Mouse (Mus musculus): ENCODE data around the gene Ttn. TPM values are rescaled to one million over a fixed set of nuclear protein-coding genes. Genes with fewer than 3 reads are reported as not detected.
A peak's percentile ranks its signal among the peaks of the same experiment; 100 is the strongest.

Ttn gene
- total and polyA plus RNA-seq, 2 experiments from 2014 or later: 0.22 to 0.81 TPM

DNA sequence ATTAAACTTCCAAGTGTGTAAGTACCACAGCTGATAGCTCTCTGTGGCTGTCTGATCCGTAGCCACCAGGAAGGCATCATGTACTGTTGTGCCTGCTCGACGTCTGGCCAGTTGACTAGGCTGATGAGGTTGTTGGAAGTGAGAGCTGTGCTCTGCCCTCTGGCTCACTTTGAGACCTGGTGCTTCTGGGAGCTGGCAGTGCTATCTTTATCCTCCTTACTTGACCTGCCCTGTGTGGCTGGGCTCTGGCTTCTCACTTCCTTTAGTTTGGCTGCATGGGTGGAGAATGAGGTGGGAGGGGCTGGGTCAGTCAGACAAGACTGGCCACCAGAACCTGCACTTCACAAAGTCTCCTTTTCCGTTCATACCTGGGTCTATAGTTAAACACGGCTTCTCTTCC is 16.0 kb upstream of the Ttn start:
- 80% methylated on average over 5 of the region's 5 CpGs for WGBS
- DNase-seq (no peak), ATAC-seq (no peak)
- Histone ChIP-seq H3K4me1 (ENCODE audit: insufficient read depth) (no peaks in the 10 kb centered on the region), H3K4me3 (ENCODE audit: low read depth, low read length) (no peak overlapping the region), H3K9ac (no peak overlapping the region), H3K27me3 (ENCODE audit: insufficient read depth, low read length) (no peaks in the 10 kb centered on the region), H3K4me2 (ENCODE audit: low read depth) (no peak overlapping the region), H3K27ac (ENCODE audit: low read depth, low read length) (no peak overlapping the region), H3K36me3 (ENCODE audit: insufficient read depth) (no peaks in the 10 kb centered on the region), H3K9me3 (ENCODE audit: low read length) (no peaks in the 10 kb centered on the region)
- TF ChIP-seq CTCF (IDR thresholded peaks at IDR 0.05; ENCODE audit: low read depth): no peak

DNA sequence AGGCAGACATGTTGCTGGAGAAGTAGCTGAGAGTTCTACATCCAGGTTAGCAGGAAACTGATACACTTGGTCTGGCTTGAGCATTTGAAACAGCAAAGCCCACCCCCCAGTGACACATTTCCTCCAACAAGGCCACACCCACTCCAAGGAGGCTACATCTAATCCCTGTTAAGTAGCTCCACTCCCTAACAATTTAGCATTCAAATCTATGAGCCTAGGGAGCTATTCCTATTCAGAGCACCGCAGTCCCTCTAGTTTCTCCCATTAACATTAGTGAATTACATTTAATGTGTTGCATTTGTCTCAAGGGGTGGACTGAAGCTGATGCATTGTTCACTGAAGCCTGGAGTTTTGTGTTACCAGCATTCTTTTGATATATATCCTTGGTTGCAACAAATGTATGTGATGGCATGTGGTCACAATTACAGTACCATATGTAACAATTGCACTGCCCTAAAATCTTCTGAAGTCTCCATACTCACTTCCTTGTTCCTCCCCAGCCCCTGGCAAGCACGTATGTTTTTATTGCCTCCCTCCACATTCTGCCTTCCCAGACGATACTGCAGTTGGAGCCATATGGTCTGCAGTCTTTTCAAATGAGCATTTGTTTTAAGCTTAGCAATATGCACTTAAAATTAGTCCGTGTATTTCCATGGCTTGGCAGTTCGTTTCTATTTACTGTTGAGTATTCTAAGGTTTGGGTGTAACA is 10.3 kb upstream of the Ttn start:
- Histone ChIP-seq H3K9me3 (ENCODE audit: low read length) (no peaks in the 10 kb centered on the region), H3K4me2 (ENCODE audit: low read depth) (no peak overlapping the region), H3K36me3 (ENCODE audit: insufficient read depth) (no peaks in the 10 kb centered on the region), H3K27me3 (ENCODE audit: insufficient read depth, low read length) (no peaks in the 10 kb centered on the region), H3K4me1 (ENCODE audit: insufficient read depth) (no peaks in the 10 kb centered on the region), H3K9ac (no peak overlapping the region), H3K27ac (ENCODE audit: low read depth, low read length) (no peak overlapping the region), H3K4me3 (ENCODE audit: low read depth, low read length) (no peak overlapping the region)
- DNase-seq: peak; percentile 85
- ATAC-seq: peak; percentile 94
- TF ChIP-seq CTCF (IDR thresholded peaks at IDR 0.05; ENCODE audit: low read depth): no peak
- WGBS: 49% methylated on average over 5 of the region's 5 CpGs

DNA sequence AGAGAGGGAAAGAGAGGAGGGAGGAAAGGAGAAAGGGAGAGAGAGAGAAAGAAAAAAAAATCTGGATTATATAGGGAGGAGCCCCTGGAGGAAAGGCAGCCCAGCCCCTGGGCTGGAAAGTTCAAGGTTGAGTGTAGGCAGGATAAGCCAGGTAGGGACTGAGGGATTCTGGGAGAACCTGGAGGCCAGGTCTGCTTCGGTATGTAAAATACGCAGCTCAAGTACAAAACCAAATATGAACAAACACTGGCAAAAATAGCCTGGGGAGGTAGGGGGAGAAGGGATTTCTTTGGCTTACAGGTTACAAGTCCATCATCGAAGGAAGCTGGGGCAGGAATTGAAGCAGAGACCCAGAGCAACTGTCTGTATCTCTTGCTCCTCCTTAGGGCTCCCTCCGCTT is 5.0 kb upstream of the Ttn start:
- Histone ChIP-seq H3K9me3 (ENCODE audit: low read length) (no peaks in the 10 kb centered on the region), H3K4me2 (ENCODE audit: low read depth) (no peak overlapping the region), H3K4me1 (ENCODE audit: insufficient read depth) (no peaks in the 10 kb centered on the region), H3K27ac (ENCODE audit: low read depth, low read length) (no peak overlapping the region), H3K36me3 (ENCODE audit: insufficient read depth) (no peaks in the 10 kb centered on the region), H3K4me3 (ENCODE audit: low read depth, low read length) (no peak overlapping the region), H3K27me3 (ENCODE audit: insufficient read depth, low read length) (no peaks in the 10 kb centered on the region), H3K9ac (no peak overlapping the region)
- WGBS: 95% methylated on average over 4 of the region's 4 CpGs
- no peak for TF ChIP-seq CTCF (IDR thresholded peaks at IDR 0.05; ENCODE audit: low read depth)
- ATAC-seq (no peak), DNase-seq (no peak)

DNA sequence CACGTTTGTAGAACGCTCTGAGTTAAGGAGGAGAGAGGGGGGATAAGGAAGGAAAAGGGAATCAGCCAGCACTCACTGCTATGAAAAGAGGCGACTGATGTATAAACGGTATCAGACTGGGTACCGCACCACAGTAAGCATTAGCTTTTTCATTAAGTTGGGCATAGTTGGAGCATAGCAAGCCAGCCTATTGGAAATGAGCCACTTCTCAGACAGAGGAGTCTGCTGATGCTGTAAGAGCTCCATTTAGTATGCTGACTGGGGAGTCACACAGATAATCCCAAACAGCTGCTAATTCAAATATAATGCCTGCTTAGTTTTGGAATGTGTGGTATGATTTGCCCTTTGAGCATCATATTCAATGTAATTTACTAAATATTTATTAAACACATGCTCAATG is 2.0 kb upstream of the Ttn start:
- no peak for TF ChIP-seq CTCF (IDR thresholded peaks at IDR 0.05; ENCODE audit: low read depth)
- no peaks in the 10 kb centered on the region for H3K36me3 ChIP-seq (ENCODE audit: insufficient read depth)
- no peak for DNase-seq
- H3K9me3 ChIP-seq (ENCODE audit: low read length): no peaks in the 10 kb centered on the region
- H3K27ac ChIP-seq (ENCODE audit: low read depth, low read length): no peak overlapping the region
- H3K27me3 ChIP-seq (ENCODE audit: insufficient read depth, low read length): no peaks in the 10 kb centered on the region
- 72% methylated on average over 5 of the region's 5 CpGs for WGBS
- ATAC-seq: no peak
- no peak overlapping the region for H3K9ac ChIP-seq
- no peak overlapping the region for H3K4me3 ChIP-seq (ENCODE audit: low read depth, low read length)
- H3K4me1 ChIP-seq (ENCODE audit: insufficient read depth): no peaks in the 10 kb centered on the region
- no peak overlapping the region for H3K4me2 ChIP-seq (ENCODE audit: low read depth)

DNA sequence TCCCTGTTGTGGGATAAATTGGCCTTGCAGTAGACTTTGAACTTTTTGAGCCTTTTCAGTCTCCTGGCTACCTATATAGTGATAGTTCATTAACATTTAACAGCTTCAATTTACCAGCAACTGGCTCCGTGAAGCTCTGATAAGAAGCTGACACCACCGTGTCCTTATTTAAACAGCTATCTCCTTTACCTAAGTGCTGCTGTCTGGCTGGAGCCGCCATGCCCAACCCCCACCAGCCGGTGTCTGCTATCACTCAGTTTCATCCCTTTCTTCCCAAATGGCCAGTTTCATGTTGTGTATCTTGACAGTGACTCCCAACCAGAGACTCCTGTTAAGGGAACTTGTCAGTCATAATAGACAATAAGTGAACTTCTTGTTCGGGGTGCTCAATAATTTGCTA is 1.3 kb upstream of the Ttn start:
- no peak overlapping the region for H3K4me3 ChIP-seq (ENCODE audit: low read depth, low read length)
- no peak for TF ChIP-seq CTCF (IDR thresholded peaks at IDR 0.05; ENCODE audit: low read depth)
- H3K27me3 ChIP-seq (ENCODE audit: insufficient read depth, low read length): no peaks in the 10 kb centered on the region
- no peaks in the 10 kb centered on the region for H3K9me3 ChIP-seq (ENCODE audit: low read length)
- ATAC-seq (no peak), DNase-seq (no peak)
- no peaks in the 10 kb centered on the region for H3K36me3 ChIP-seq (ENCODE audit: insufficient read depth)
- WGBS: 71% methylated on average over 5 of the region's 5 CpGs
- no peak overlapping the region for H3K9ac ChIP-seq
- H3K27ac ChIP-seq (ENCODE audit: low read depth, low read length): no peak overlapping the region
- no peak overlapping the region for H3K4me2 ChIP-seq (ENCODE audit: low read depth)
- H3K4me1 ChIP-seq (ENCODE audit: insufficient read depth): no peaks in the 10 kb centered on the region

DNA sequence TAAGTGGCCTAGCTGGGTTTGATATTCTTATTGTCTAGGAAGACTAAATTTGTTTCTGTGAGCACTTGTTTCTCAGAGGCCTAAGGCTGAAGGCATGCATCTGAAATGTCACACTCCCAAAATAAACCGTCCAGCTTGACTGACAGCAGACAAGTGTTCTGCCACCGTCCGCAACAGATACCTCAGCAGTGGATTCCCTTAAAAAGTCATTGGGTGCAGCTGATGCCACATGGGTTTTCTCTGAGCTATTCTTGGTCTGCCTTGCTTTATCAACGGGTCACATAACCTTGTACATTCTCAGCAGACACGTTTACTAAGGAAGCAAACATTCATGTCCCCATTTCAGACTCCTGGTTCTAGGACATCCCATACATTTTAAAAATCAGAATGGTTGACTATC is 630 bp downstream of the Ttn start:
- H3K9me3 ChIP-seq (ENCODE audit: low read length): no peaks in the 10 kb centered on the region
- DNase-seq (no peak), ATAC-seq (no peak)
- no peak overlapping the region for H3K9ac ChIP-seq
- H3K36me3 ChIP-seq (ENCODE audit: insufficient read depth): no peaks in the 10 kb centered on the region
- no peak overlapping the region for H3K4me3 ChIP-seq (ENCODE audit: low read depth, low read length)
- TF ChIP-seq CTCF (IDR thresholded peaks at IDR 0.05; ENCODE audit: low read depth): no peak
- H3K4me2 ChIP-seq (ENCODE audit: low read depth): no peak overlapping the region
- H3K4me1 ChIP-seq (ENCODE audit: insufficient read depth): no peaks in the 10 kb centered on the region
- WGBS: 78% methylated on average over 5 of the region's 5 CpGs
- H3K27me3 ChIP-seq (ENCODE audit: insufficient read depth, low read length): no peaks in the 10 kb centered on the region
- H3K27ac ChIP-seq (ENCODE audit: low read depth, low read length): no peak overlapping the region

DNA sequence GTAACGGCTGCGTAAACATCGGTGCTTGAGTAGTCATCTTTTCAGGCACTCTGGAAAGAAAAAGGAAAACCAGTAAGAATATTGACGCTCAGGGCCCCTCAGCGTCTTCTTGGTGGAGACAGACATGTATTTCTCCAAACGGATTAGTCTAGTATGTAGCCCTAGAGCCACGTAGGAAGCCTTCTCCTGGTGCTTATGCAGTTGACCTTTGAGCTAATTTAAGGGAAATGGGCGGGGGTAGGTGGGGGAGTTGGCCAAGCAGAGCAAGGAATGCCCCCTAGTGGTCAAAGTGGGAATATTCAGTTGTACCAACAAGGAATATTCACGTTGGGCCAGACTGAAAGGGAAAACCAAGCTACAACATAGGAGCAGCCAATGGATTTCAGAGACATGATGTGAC is 2.2 kb downstream of the Ttn start:
- no peak overlapping the region for H3K27ac ChIP-seq (ENCODE audit: low read depth, low read length)
- H3K4me2 ChIP-seq (ENCODE audit: low read depth): no peak overlapping the region
- H3K9me3 ChIP-seq (ENCODE audit: low read length): no peaks in the 10 kb centered on the region
- H3K9ac ChIP-seq: no peak overlapping the region
- 56% methylated on average over 9 of the region's 9 CpGs for whole genome bisulfite sequencing
- no peaks in the 10 kb centered on the region for H3K4me1 ChIP-seq (ENCODE audit: insufficient read depth)
- no peak overlapping the region for H3K4me3 ChIP-seq (ENCODE audit: low read depth, low read length)
- DNase-seq (no peak), ATAC-seq (no peak)
- H3K27me3 ChIP-seq (ENCODE audit: insufficient read depth, low read length): no peaks in the 10 kb centered on the region
- no peaks in the 10 kb centered on the region for H3K36me3 ChIP-seq (ENCODE audit: insufficient read depth)
- TF ChIP-seq CTCF (IDR thresholded peaks at IDR 0.05; ENCODE audit: low read depth): peak; percentile 60
